Mouse (Mus musculus) heart, postnatal 0 days (tissue): ENCODE data around the gene Znrf1. TPM values are rescaled to one million over a fixed set of nuclear protein-coding genes. Genes with fewer than 3 reads are reported as not detected.

Experiments
- ATAC-seq: fragments of 200-750 bp; cut with Nextera tagmentation; 2 replicates; pipeline ENCODE4 v1.8.0; 2017; ENCODE audit warnings: low read depth, moderate number of reproducible peaks, moderate library complexity; ENCODE audit not compliant: insufficient read depth
- DNase-seq: peaks from one replicate; pipeline ENCODE4 v3.0.0-alpha.2; 2016; ENCODE audit warnings: low spot score
- H3K27ac ChIP-seq: fragments of 300-500 bp; sonication (generic); 2 replicates; pipeline ENCODE4 v1.5.1; 2014; ENCODE audit warnings: low read depth, mild to moderate bottlenecking
- H3K27me3 ChIP-seq: fragments of 300-500 bp; sonication (generic); 2 replicates; pipeline ENCODE4 v1.6.1; 2014; ENCODE audit warnings: low read length, mixed read lengths; ENCODE audit not compliant: control insufficient read depth, insufficient read depth
- H3K36me3 ChIP-seq: fragments of 300-500 bp; sonication (generic); replicated peaks from 2 replicates; pipeline ENCODE4 v1.6.1; 2014; ENCODE audit warnings: low read length, mixed read lengths; ENCODE audit not compliant: control insufficient read depth, insufficient read depth
- H3K4me1 ChIP-seq: fragments of 300-500 bp; sonication (generic); 2 replicates; pipeline ENCODE4 v1.6.1; 2014; ENCODE audit warnings: antibody characterized with exemption; ENCODE audit not compliant: control insufficient read depth, insufficient read depth
- H3K4me2 ChIP-seq: fragments of 300-500 bp; sonication (generic); 2 replicates; pipeline ENCODE4 v1.6.1; 2014; ENCODE audit warnings: low read depth, mild to moderate bottlenecking, low read length, moderate library complexity
- H3K4me3 ChIP-seq: fragments of 300-500 bp; sonication (generic); 2 replicates; pipeline ENCODE4 v1.5.1; 2014; ENCODE audit warnings: low read depth, low read length
- H3K9ac ChIP-seq: fragments of 300-500 bp; sonication (generic); replicated peaks from 2 replicates; pipeline ENCODE4 v1.6.1; 2014; ENCODE audit warnings: low read depth, low read length, mixed read lengths
- H3K9me3 ChIP-seq: fragments of 300-500 bp; sonication (generic); replicated peaks from 2 replicates; pipeline ENCODE4 v1.6.1; 2016; ENCODE audit warnings: low read length; ENCODE audit not compliant: control insufficient read depth
- CTCF ChIP-seq: IDR thresholded peaks from 2 replicates; pipeline ENCODE4 v1.5.1; 2016; ENCODE audit warnings: antibody characterized with exemption, control low read depth, low read depth
- EP300 ChIP-seq: IDR thresholded peaks from 2 replicates; pipeline ENCODE4 v1.6.1; 2016; ENCODE audit warnings: antibody characterized with exemption, low read depth
- WGBS: fragments of 180-500 bp; shearing (Covaris S2); extraction: QIAGEN DNeasy Blood & Tissue Kit; methylation state at CpG from one replicate; pipeline ENCODE4 v1.1.7; 2014; 5-methylcytosine and 5-hydroxymethylcytosine counted together
- polyA plus RNA-seq: library from polyadenylated mRNA; unstranded; fragments of >200 nt; fragmentation: Nextera tagmentation; extraction: Ambion mirVana; gene quantifications from 2 replicates; pipeline ENCODE4 v1.2.1, GENCODE M21; 2015
- total RNA-seq: library from RNA; depleted of rRNA; stranded (reverse); fragments of >200 nt; gene quantifications from 2 replicates; pipeline ENCODE4 v1.2.3, GENCODE M21; 2014; ENCODE audit warnings: low replicate concordance

The Znrf1 gene
- total and polyA plus RNA-seq, 2 experiments from 2014 or later: 13.9 to 52.1 TPM

DNA sequence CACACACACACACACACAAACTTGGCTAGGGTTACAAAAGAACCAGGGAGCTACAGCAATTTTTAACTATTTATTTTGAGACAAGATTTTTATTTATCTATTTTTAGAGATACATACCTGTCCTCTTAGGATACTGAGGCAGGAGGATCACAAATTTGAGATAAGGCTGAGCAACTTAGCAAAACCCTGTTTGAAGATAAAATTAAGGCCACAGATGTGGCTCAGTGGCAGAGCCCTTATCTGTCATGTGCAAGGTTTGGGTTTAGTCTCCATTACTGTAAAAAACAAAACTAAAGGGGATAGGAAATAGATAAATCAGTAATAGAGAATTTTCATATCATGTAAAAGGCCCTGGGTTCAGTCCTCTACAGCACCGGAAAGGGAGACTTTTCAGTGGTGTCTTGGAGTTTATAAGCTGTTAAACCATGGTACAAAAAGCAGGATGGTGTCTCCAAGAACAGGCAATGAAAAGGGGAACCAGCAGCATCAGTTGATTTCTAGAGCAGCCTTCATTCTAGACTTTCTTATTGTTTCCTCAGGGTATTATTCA lies 51.7 kb downstream of the Znrf1 start:
- no peak for ATAC-seq
- Histone ChIP-seq H3K27ac (no peak overlapping the region), H3K4me1 (peaks cover 10% of the 10 kb centered on the region), H3K9ac (no peak overlapping the region), H3K4me3 (no peak overlapping the region), H3K4me2 (no peak overlapping the region), H3K9me3 (no peaks in the 10 kb centered on the region), H3K36me3 (0 out of 2 replicates have a peak, but pooled peaks cover 7% of the 10 kb centered on the region), H3K27me3 (no peaks in the 10 kb centered on the region)
- TF ChIP-seq CTCF (no peak), EP300 (no peak)
- no peak for DNase-seq
- 74% methylated on average over 1 of the region's 1 CpGs for WGBS

- Histone ChIP-seq H3K27ac (no peak overlapping the region), H3K4me2 (no peak overlapping the region), H3K9me3 (no peaks in the 10 kb centered on the region), H3K9ac (no peak overlapping the region), H3K4me1 (peaks cover 17% of the 10 kb centered on the region), H3K4me3 (no peak overlapping the region), H3K36me3 (0 out of 2 replicates have a peak, but pooled peaks cover 7% of the 10 kb centered on the region), H3K27me3 (no peaks in the 10 kb centered on the region)
- TF ChIP-seq EP300: no peak
- TF ChIP-seq CTCF: no peak
- ATAC-seq (no peak), DNase-seq (no peak)
- 80% methylated on average over 2 of the region's 2 CpGs for WGBS
Observed at GRCm38 (mm10) chr8:111588336-111588735, 52.4 kb downstream of the Znrf1 start.

DNA sequence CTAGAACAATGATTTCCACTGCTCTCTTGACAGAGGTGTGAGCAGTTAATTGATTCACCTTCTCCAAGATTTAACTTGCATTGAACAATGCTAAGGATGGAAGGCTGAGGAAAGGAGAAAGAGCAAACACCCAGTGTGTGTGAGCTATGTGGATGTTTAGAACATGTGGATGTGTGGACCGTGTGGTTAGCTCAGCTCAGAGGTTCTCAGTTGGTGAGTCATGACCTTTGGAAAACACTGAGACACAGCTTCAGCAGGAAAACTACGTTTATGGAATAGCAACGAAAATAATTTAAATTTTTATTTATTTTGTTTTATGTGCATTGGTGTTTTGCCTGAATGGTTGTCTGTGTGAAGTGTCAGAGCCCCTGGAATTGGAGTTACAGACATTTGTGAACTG lies 54.3 kb downstream of the Znrf1 start:
- Histone ChIP-seq H3K9ac (no peak overlapping the region), H3K4me3 (no peak overlapping the region), H3K36me3 (0 out of 2 replicates have a peak, but pooled peaks cover 7% of the 10 kb centered on the region), H3K4me2 (no peak overlapping the region), H3K9me3 (no peaks in the 10 kb centered on the region), H3K27ac (no peak overlapping the region), H3K27me3 (no peaks in the 10 kb centered on the region), H3K4me1 (peaks cover 36% of the 10 kb centered on the region)
- 73% methylated on average over 3 of the region's 3 CpGs for WGBS
- DNase-seq (no peak), ATAC-seq (no peak)
- TF ChIP-seq CTCF (no peak), EP300 (no peak)

DNA sequence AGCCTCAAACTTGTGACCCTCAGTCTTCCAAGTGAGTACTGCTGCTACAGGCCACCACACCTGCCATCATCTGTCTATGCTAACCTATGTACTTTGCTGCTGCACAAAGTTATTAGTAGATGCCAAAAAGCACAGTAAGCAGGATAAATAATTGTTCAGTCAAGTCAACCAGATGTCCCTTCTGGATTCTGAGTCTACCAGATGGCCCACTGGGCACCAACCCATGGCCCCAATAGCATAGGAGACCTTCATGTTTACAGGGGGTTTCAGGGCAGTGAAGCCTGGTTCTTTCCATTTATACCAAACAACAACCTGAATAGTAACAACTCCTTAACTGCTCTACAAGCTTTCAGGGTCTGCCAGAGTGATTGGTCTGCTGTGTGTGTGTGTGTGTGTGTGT lies 55.3 kb downstream of the Znrf1 start:
- Histone ChIP-seq H3K4me1 (peaks cover 45% of the 10 kb centered on the region), H3K4me2 (no peak overlapping the region), H3K9me3 (no peaks in the 10 kb centered on the region), H3K27ac (no peak overlapping the region), H3K27me3 (no peaks in the 10 kb centered on the region), H3K36me3 (0 out of 2 replicates have a peak, but pooled peaks cover 7% of the 10 kb centered on the region), H3K4me3 (no peak overlapping the region), H3K9ac (no peak overlapping the region)
- DNase-seq (no peak), ATAC-seq (no peak)
- no peak for TF ChIP-seq CTCF
- no peak for TF ChIP-seq EP300

DNA sequence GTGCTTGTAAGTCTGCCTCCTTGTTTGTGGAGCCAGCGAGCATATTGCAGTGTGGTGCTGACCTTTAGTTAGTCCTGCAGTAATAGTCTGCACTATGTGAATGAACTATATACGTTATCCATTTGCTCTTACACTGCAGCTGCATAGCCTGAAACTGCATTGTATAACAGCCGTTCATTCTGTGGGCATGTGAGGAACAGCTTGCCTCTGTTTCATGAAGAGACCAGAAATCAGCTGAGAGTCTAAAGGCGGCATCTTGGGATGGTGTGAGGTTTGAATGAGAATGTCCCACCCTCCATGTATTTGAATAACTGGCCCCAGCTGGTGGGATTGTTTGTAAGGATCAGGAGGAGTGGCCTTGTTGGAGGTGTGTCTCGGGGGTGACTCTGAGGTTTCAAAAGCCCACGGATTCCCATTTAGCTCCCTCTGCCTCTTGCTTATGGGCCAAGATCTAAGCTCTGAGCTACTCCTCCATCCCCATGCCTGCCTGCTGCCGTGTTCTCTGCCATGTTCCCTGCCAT lies 56.6 kb downstream of the Znrf1 start:
- no peaks in the 10 kb centered on the region for H3K9me3 ChIP-seq
- no peak for TF ChIP-seq CTCF
- no peak for TF ChIP-seq EP300
- WGBS: 76% methylated on average over 7 of the region's 7 CpGs
- H3K27ac ChIP-seq: peak overlapping the region; percentile 90; the same call in 1 of the 2 replicates
- H3K4me1 ChIP-seq: peaks cover 58% of the 10 kb centered on the region
- DNase-seq (no peak), ATAC-seq (no peak)
- H3K36me3 ChIP-seq: 0 out of 2 replicates have a peak, but pooled peaks cover 7% of the 10 kb centered on the region
- no peak overlapping the region for H3K9ac ChIP-seq
- H3K4me2 ChIP-seq: no peak overlapping the region
- H3K4me3 ChIP-seq: no peak overlapping the region
- no peaks in the 10 kb centered on the region for H3K27me3 ChIP-seq
